27 mouse cellular contexts compared by ENCODE assay signal in genomic region chrX:80799740-80800139, GRCm38 (mm10).
DNase-seq lines count a peak whose midpoint lies in the region; ATAC-seq and TF ChIP-seq lines count a peak whose summit lies in the region.
"Had no signal": no experiment of that assay in that cellular context is flagged by ENCODE, and none has a peak within 500 bp of the region (broad histone marks: within the 10 kb centered on the region; RNA-seq: fewer than 3 reads in every experiment).

No protein-coding gene starts in this region.

- no peak overlapping the region for H3K9ac ChIP-seq in limb, embryonic 14.5 days (ENCODE audit: low read depth, low read length, severe bottlenecking)
- H3K9ac ChIP-seq: embryonic facial prominence, embryonic 12.5 days; embryonic facial prominence, embryonic 15.5 days; forebrain, embryonic 12.5 days had no signal

- H3K4me1 ChIP-seq in limb, embryonic 14.5 days (ENCODE audit: control insufficient read depth, insufficient read depth, low read length) = no peaks in the 10 kb centered on the region
- no peaks in the 10 kb centered on the region for H3K4me1 ChIP-seq in limb, embryonic 10.5 days
- H3K4me1 ChIP-seq: embryonic facial prominence, embryonic 12.5 days; embryonic facial prominence, embryonic 15.5 days; forebrain, embryonic 10.5 days; forebrain, embryonic 12.5 days had no signal

- no peaks in the 10 kb centered on the region for H3K79me2 ChIP-seq in C2C12 (ENCODE audit: control insufficient read depth, insufficient read depth)

- H3K4me2 ChIP-seq in limb, embryonic 14.5 days (replicated peaks; ENCODE audit: low read depth, low read length, severe bottlenecking) = no peak overlapping the region
- H3K4me2 ChIP-seq: embryonic facial prominence, embryonic 12.5 days; embryonic facial prominence, embryonic 15.5 days; forebrain, embryonic 12.5 days had no signal

- no peak overlapping the region for H3K4me3 ChIP-seq in limb, embryonic 14.5 days (replicated peaks; ENCODE audit: low read length)
- no peak overlapping the region for H3K4me3 ChIP-seq in limb, embryonic 10.5 days
- H3K4me3 ChIP-seq in C2C12 (ENCODE audit: insufficient read depth, poor library complexity, severe bottlenecking) = no peak overlapping the region
- H3K4me3 ChIP-seq: embryonic facial prominence, embryonic 12.5 days; embryonic facial prominence, embryonic 15.5 days; erythroblast, embryonic 14.5 days; forebrain, embryonic 10.5 days; forebrain, embryonic 12.5 days had no signal

- no peaks in the 10 kb centered on the region for H3K27me3 ChIP-seq in limb, embryonic 14.5 days (ENCODE audit: control insufficient read depth, insufficient read depth, low read length)
- no peaks in the 10 kb centered on the region for H3K27me3 ChIP-seq in limb, embryonic 10.5 days (ENCODE audit: low read depth, poor library complexity, severe bottlenecking)
- no peaks in the 10 kb centered on the region for H3K27me3 ChIP-seq in C2C12 (ENCODE audit: control insufficient read depth, insufficient read depth, insufficient read length)
- H3K27me3 ChIP-seq: CH12.LX; embryonic facial prominence, embryonic 12.5 days; embryonic facial prominence, embryonic 15.5 days; forebrain, embryonic 12.5 days had no signal

- DNase-seq in embryo, embryonic 10.5 days (ENCODE audit: low spot score) = peak; percentile 1
- DNase-seq in embryo, embryonic 9.5 days (ENCODE audit: extremely low spot score) = no peak
- DNase-seq in limb, embryonic 14.5 days (ENCODE audit: low spot score) = peak; percentile 20
- DNase-seq in limb, embryonic 10.5 days (ENCODE audit: low spot score) = no peak
- peak; percentile 55 for DNase-seq in mesoderm, embryonic 11.5 days (ENCODE audit: low read depth, low spot score)
- no peak for DNase-seq in left cerebral cortex, adult 9 months (ENCODE audit: low spot score in 2 of 2)
- DNase-seq in kidney, adult 11 months = no peak
- DNase-seq: adrenal gland, adult 8-10 months; adrenal gland, postnatal 14 days; cerebellum, adult 11-12 months; cerebellum, adult 2 months; cerebellum, adult 9-11 months; cerebellum, postnatal 14 days; cerebellum, postnatal 36 days had no signal

- no peak for ATAC-seq in limb, embryonic 14.5 days (ENCODE audit: low FRiP score, low read depth)
- ATAC-seq: activated CD4-positive, CD25-positive, alpha-beta regulatory T cell, adult 4 months; CD4-positive, CD25-positive, alpha-beta regulatory T cell, adult 4 months; forebrain, embryonic 14.5 days; forebrain, embryonic 16.5 days; Patski had no signal

- no peak for TF ChIP-seq POLR2A in limb, embryonic 14.5 days (IDR thresholded peaks at IDR 0.05; ENCODE audit: borderline replicate concordance, extremely low read depth, insufficient read depth, insufficient read length)

- no peak overlapping the region for H3K27ac ChIP-seq in limb, embryonic 14.5 days (replicated peaks; ENCODE audit: low read depth, low read length)
- no peak overlapping the region for H3K27ac ChIP-seq in limb, embryonic 10.5 days
- H3K27ac ChIP-seq: embryonic facial prominence, embryonic 12.5 days; embryonic facial prominence, embryonic 15.5 days; forebrain, embryonic 10.5 days; forebrain, embryonic 12.5 days had no signal

- WGBS in limb, embryonic 14.5 days = 62% methylated on average over 1 of the region's 1 CpGs
- 86% methylated on average over 1 of the region's 1 CpGs for WGBS in limb, embryonic 10.5 days

- H3K79me3 ChIP-seq in C2C12 (ENCODE audit: low read depth) = no peaks in the 10 kb centered on the region

- TF ChIP-seq CTCF in C2C12 (IDR thresholded peaks at IDR 0.05; ENCODE audit: control insufficient read depth, insufficient read depth, insufficient read length) = no peak

- no peak overlapping the region for H3ac ChIP-seq in C2C12 (ENCODE audit: control insufficient read depth, insufficient read length, low read depth)

- no peaks in the 10 kb centered on the region for H3K9me3 ChIP-seq in limb, embryonic 14.5 days (ENCODE audit: control insufficient read depth, low read length)
- H3K9me3 ChIP-seq in limb, embryonic 10.5 days (replicated peaks) = no peaks in the 10 kb centered on the region
- H3K9me3 ChIP-seq: embryonic facial prominence, embryonic 12.5 days; embryonic facial prominence, embryonic 15.5 days; forebrain, embryonic 10.5 days; forebrain, embryonic 12.5 days; G1E had no signal

- no peaks in the 10 kb centered on the region for H3K36me3 ChIP-seq in limb, embryonic 14.5 days (ENCODE audit: control insufficient read depth, insufficient read depth, low read length)
- no peaks in the 10 kb centered on the region for H3K36me3 ChIP-seq in limb, embryonic 10.5 days
- no peaks in the 10 kb centered on the region for H3K36me3 ChIP-seq in C2C12 (ENCODE audit: control insufficient read depth, insufficient read depth)
- H3K36me3 ChIP-seq: embryonic facial prominence, embryonic 12.5 days; embryonic facial prominence, embryonic 15.5 days; forebrain, embryonic 10.5 days; forebrain, embryonic 12.5 days; G1E had no signal

TF ChIP-seq in C2C12, 6 proteins besides CTCF, POLR2A, EP300 and RAD21:
- peak; percentile 87 for TF ChIP-seq MYOD1 (IDR thresholded peaks at IDR 0.05; ENCODE audit: control insufficient read depth, insufficient read length, low read depth)
- no peak for TF ChIP-seq FOSL1 (IDR thresholded peaks at IDR 0.05; ENCODE audit: insufficient read depth, low read length, poor library complexity, severe bottlenecking)

Comparison
In these comparisons a context has a peak if more than half of its experiments do, and no peak if none do; other contexts are left out.
1. DNase-seq: peak in embryo, embryonic 10.5 days (single experiment), limb, embryonic 14.5 days (single experiment) and mesoderm, embryonic 11.5 days (single experiment); none in embryo, embryonic 9.5 days (single experiment), limb, embryonic 10.5 days (single experiment), left cerebral cortex, adult 9 months (0 of 2) and kidney, adult 11 months (single experiment).